Mouse (Mus musculus) G1E (cell line): ENCODE measurements around the gene Trp53rkb. TPM values are rescaled to one million over a fixed set of nuclear protein-coding genes. Genes with fewer than 3 reads are reported as not detected.

ENCODE experiments used
- ATAC-seq: 2 replicates; pipeline ENCODE4 v1.8.0; 2016; ENCODE audit warnings: mild to moderate bottlenecking; ENCODE audit not compliant: insufficient number of reproducible peaks, poor library complexity, low FRiP score, severe bottlenecking; ENCODE audit errors: extremely low read depth
- DNase-seq: peaks from one replicate; pipeline ENCODE4 v3.0.0; 2012; ENCODE audit warnings: low spot score
- H3K27me3 ChIP-seq: 2 replicates; pipeline ENCODE4 v1.6.1; 2012; ENCODE audit warnings: mild to moderate bottlenecking, low read length, inconsistent platforms; ENCODE audit not compliant: insufficient read depth
- H3K36me3 ChIP-seq: replicated peaks from 2 replicates; pipeline ENCODE3; 2012; ENCODE audit warnings: mild to moderate bottlenecking, inconsistent platforms
- H3K4me1 ChIP-seq: 2 replicates; pipeline ENCODE4 v1.6.1; 2012; ENCODE audit warnings: low read depth, low read length, inconsistent platforms, mixed read lengths; ENCODE audit not compliant: insufficient read depth
- H3K4me3 ChIP-seq: 2 replicates; pipeline ENCODE4 v1.5.1; 2012; ENCODE audit warnings: low read depth, mild to moderate bottlenecking, inconsistent platforms, low read length, moderate library complexity, mixed read lengths
- H3K9me3 ChIP-seq: replicated peaks from 2 replicates; pipeline ENCODE4 v1.6.1; 2012; ENCODE audit warnings: inconsistent platforms
- CTCF ChIP-seq: IDR thresholded peaks from 2 replicates; pipeline ENCODE4 v1.5.1; 2012; ENCODE audit warnings: low read depth, low read length, inconsistent platforms, mixed read lengths
- GATA1 ChIP-seq: IDR thresholded peaks from 2 replicates; pipeline ENCODE4 v1.6.1; 2012; ENCODE audit warnings: borderline replicate concordance, low read length, inconsistent platforms, mixed read lengths
- GATA2 ChIP-seq: IDR thresholded peaks from 2 replicates; pipeline ENCODE4 v1.6.1; 2012; ENCODE audit warnings: low read depth, low read length, inconsistent platforms, borderline replicate concordance
- POLR2AphosphoS5 ChIP-seq: IDR thresholded peaks from 2 replicates; pipeline ENCODE4 v1.6.1; 2012; ENCODE audit warnings: low read depth, low read length, inconsistent platforms; ENCODE audit not compliant: insufficient replicate concordance
- TAL1 ChIP-seq: conservative IDR thresholded peaks from 2 replicates; pipeline ENCODE4 v1.6.1; 2012; ENCODE audit warnings: low read depth, low read length, inconsistent platforms, mixed read lengths
- polyA plus RNA-seq: library from polyadenylated mRNA; stranded (reverse); fragments of >175 nt; gene quantifications from 2 replicates; pipeline ENCODE4 v1.2.3, GENCODE M21; 2012
- total RNA-seq, 2 experiments: library from RNA; stranded (forward) in 1 of 2; stranded (reverse) in 1 of 2; fragments of 200-1000 nt in 1 of 2; fragments of >200 nt in 1 of 2; fragmentation: Nextera tagmentation in 1 of 2; gene quantifications; 2 replicates each; pipeline ENCODE4 v1.2.3; 2014 to 2017

Trp53rkb gene
- total and polyA plus RNA-seq, 3 experiments = 2.9 to 6.2 (median 3.9) TPM

DNA sequence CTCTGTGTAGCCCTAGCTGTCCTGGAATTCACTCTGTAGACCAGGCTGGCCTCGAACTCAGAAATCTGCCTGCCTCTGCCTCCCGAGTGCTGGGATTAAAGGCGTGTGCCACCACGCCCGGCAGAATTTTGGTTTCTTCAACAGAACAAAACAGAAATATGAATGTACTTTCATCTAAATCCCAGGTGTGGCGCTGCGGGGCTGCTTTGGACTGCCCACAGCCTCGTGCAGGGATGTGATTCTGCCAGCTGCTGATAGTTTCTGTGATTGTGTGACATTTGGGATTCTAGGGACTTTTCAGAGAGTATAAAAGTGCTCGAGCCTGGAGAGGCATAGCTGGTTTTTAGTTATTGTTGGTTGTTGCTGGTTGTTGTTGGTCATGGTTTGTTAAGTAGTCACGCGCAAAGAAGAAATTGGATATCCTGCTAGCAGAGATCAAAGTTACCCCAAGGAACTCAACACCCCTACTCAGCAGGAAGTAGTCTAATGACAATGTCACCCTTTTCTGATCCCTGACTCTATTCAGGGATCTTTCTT is 16.9 kb upstream of the Trp53rkb start:
- ATAC-seq (no peak), DNase-seq (no peak)
- Histone ChIP-seq H3K4me3 (no peak overlapping the region), H3K27me3 (peaks cover 18% of the 10 kb centered on the region; the same call in 1 of the 2 replicates), H3K4me1 (no peaks in the 10 kb centered on the region), H3K9me3 (no peaks in the 10 kb centered on the region), H3K36me3 (no peaks in the 10 kb centered on the region)
- TF ChIP-seq POLR2AphosphoS5 = no peak
- TF ChIP-seq CTCF = no peak
- no peak for TF ChIP-seq TAL1
- no peak for TF ChIP-seq GATA1
- TF ChIP-seq GATA2 = no peak

DNA sequence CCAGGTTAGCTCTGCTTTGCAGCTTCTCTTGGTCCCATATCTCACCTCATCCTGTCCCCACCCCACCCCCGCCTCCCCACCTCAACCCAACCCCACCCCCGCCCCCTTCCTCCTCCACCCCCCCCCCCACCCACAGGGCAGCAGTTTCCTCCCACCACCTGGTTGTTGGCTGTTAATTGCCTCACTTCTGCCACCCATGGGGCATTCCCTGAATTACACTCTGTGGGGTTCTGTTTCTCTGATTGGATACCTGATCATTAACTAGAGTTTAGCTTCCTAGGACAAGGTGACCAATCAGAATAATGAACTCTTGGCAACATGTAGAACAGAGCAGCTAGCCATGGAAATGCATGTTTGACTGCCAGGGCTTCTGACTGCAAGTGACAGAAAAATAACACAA is 16.1 kb upstream of the Trp53rkb start:
- no peaks in the 10 kb centered on the region for H3K4me1 ChIP-seq
- H3K4me3 ChIP-seq = no peak overlapping the region
- H3K27me3 ChIP-seq = peaks cover 19% of the 10 kb centered on the region; the same call in 1 of the 2 replicates
- H3K36me3 ChIP-seq = no peaks in the 10 kb centered on the region
- ATAC-seq = peak; percentile 10; the same call in 1 of the 2 replicates
- DNase-seq = peak; percentile 16
- no peaks in the 10 kb centered on the region for H3K9me3 ChIP-seq
- TF ChIP-seq CTCF (no peak), GATA1 (no peak), TAL1 (no peak), POLR2AphosphoS5 (no peak), GATA2 (no peak)

- TF ChIP-seq GATA1 = no peak
- TF ChIP-seq CTCF = no peak
- TF ChIP-seq TAL1 = no peak
- TF ChIP-seq POLR2AphosphoS5 = no peak
- no peak for TF ChIP-seq GATA2
- Histone ChIP-seq H3K36me3 (no peaks in the 10 kb centered on the region), H3K9me3 (no peaks in the 10 kb centered on the region), H3K27me3 (peaks cover 22% of the 10 kb centered on the region; the same call in 1 of the 2 replicates), H3K4me3 (no peak overlapping the region), H3K4me1 (0 out of 2 replicates have a peak, but pooled peaks cover 3% of the 10 kb centered on the region)
- DNase-seq (no peak), ATAC-seq (no peak)
Measured at GRCm38 (mm10) chr2:166779956-166780355, 12.4 kb upstream of the Trp53rkb start.

GRCm38 (mm10) chr2:166780980-166781578 is 11.3 kb upstream of the Trp53rkb start:
- Histone ChIP-seq H3K27me3 (peaks cover 28% of the 10 kb centered on the region), H3K4me3 (no peak overlapping the region), H3K36me3 (no peaks in the 10 kb centered on the region), H3K9me3 (no peaks in the 10 kb centered on the region), H3K4me1 (peaks cover 12% of the 10 kb centered on the region)
- TF ChIP-seq POLR2AphosphoS5 = no peak
- peak; percentile 81 for TF ChIP-seq CTCF
- ATAC-seq (peak; percentile 59; the same call in 1 of the 2 replicates), DNase-seq (peak; percentile 42)

GRCm38 (mm10) chr2:166784376-166784775 is 8.0 kb upstream of the Trp53rkb start:
- no peak for ATAC-seq
- no peak overlapping the region for H3K4me3 ChIP-seq
- no peaks in the 10 kb centered on the region for H3K36me3 ChIP-seq
- DNase-seq = no peak
- TF ChIP-seq TAL1 (no peak), POLR2AphosphoS5 (no peak), CTCF (peak; percentile 47), GATA2 (no peak)
- peaks cover 24% of the 10 kb centered on the region for H3K27me3 ChIP-seq
- H3K9me3 ChIP-seq = no peaks in the 10 kb centered on the region
- peaks cover 26% of the 10 kb centered on the region for H3K4me1 ChIP-seq

- peaks cover 18% of the 10 kb centered on the region for H3K27me3 ChIP-seq
- no peak for TF ChIP-seq GATA1
- TF ChIP-seq POLR2AphosphoS5 = no peak
- TF ChIP-seq TAL1 = no peak
- TF ChIP-seq GATA2 = no peak
- TF ChIP-seq CTCF = no peak
- no peaks in the 10 kb centered on the region for H3K36me3 ChIP-seq
- DNase-seq = peak; percentile 89
- no peaks in the 10 kb centered on the region for H3K9me3 ChIP-seq
- ATAC-seq = peak; percentile 99
- H3K4me1 ChIP-seq = peaks cover 26% of the 10 kb centered on the region
- peak overlapping the region; percentile 80 for H3K4me3 ChIP-seq
Measured at GRCm38 (mm10) chr2:166786353-166787004, 5.9 kb upstream of the Trp53rkb start.
